Mouse (Mus musculus) testis, adult 10 weeks (tissue): ENCODE results near the gene Hcar2. TPM values are rescaled to one million over a fixed set of nuclear protein-coding genes. Genes with fewer than 3 reads are reported as not detected.

Experiments
- polyA plus RNA-seq: library from polyadenylated mRNA; stranded (reverse); fragments of 350-450 nt; fragmentation: Illumina TruSeq; extraction: RNeasy Lipid Tissue Mini Kit (QIAGEN cat#74804); gene quantifications from one replicate; pipeline ENCODE4 v1.2.3, GENCODE M21; 2014; ENCODE audit warnings: low read depth, low replicate concordance

The Hcar2 gene
- not detected for polyA plus RNA-seq

GRCm38 (mm10) chr5:123865365-123865764 is at the start of gene Hcar2:
Gene Hcar2, minus strand, starts transcription at chr5:123865499.

GRCm38 (mm10) chr5:123906976-123907630 is 41.8 kb upstream of the Hcar2 start, which contains the start of gene Denr:
Gene Denr, plus strand, starts transcription at chr5:123907175.

GRCm38 (mm10) chr5:123879928-123880327 is 14.6 kb upstream of the Hcar2 start, which contains the start of gene Hcar1:
Gene Hcar1, minus strand, starts transcription at chr5:123880020.

Other genes with a start within 250 kb of the Hcar2 start
- gene Clip1, start 180.9 kb downstream of the Hcar2 start, polyA plus RNA-seq = 101 TPM
- 287 TPM for gene Zcchc8, start 144.4 kb downstream of the Hcar2 start, polyA plus RNA-seq
- gene Rsrc2, start 116.1 kb downstream of the Hcar2 start, polyA plus RNA-seq = 172 TPM
- gene Kntc1, start 115.8 kb downstream of the Hcar2 start, polyA plus RNA-seq = 34.4 TPM
- gene Hcar1, start 14.5 kb upstream of the Hcar2 start, polyA plus RNA-seq = not detected
- gene Denr, start 41.7 kb upstream of the Hcar2 start, polyA plus RNA-seq = 294 TPM
- gene Gm43518, start 61.9 kb upstream of the Hcar2 start, polyA plus RNA-seq = 2.5 TPM
- 177 TPM for gene Ccdc62, start 65.2 kb upstream of the Hcar2 start, polyA plus RNA-seq
- 0.77 TPM for gene Hip1r, start 108.1 kb upstream of the Hcar2 start, polyA plus RNA-seq
- 7.9 TPM for gene Vps37b, start 166.8 kb upstream of the Hcar2 start, polyA plus RNA-seq
- 1.3 TPM for gene Abcb9, start 230.3 kb upstream of the Hcar2 start, polyA plus RNA-seq
- 3.0 TPM for gene Ogfod2, start 246.8 kb upstream of the Hcar2 start, polyA plus RNA-seq